Mouse (Mus musculus) hindbrain, embryonic 14.5 days (tissue): Measurements from ENCODE around the gene Sfi1. TPM values are rescaled to one million over a fixed set of nuclear protein-coding genes. Genes with fewer than 3 reads are reported as not detected.
A peak's percentile ranks its signal among the peaks of the same experiment; 100 is the strongest.
"Not testable (repeated sequence)": the region's sequence is repeated elsewhere in the genome, so short reads cannot be mapped to it uniquely, and the experiment has no call there.

Experiments used
- ATAC-seq: fragments of 200-750 bp; cut with Nextera tagmentation; 2 replicates; pipeline ENCODE4 v1.8.0; 2017; ENCODE audit warnings: moderate number of reproducible peaks, mild to moderate bottlenecking, moderate TSS enrichment, moderate library complexity; ENCODE audit not compliant: low FRiP score
- DNase-seq: peaks from one replicate; pipeline ENCODE4 v3.0.0-alpha.2; 2015; ENCODE audit warnings: low spot score
- H3K27ac ChIP-seq: fragments of 300-500 bp; sonication (generic); 2 replicates; pipeline ENCODE4 v1.5.1; 2014; ENCODE audit warnings: mild to moderate bottlenecking, moderate library complexity
- H3K27me3 ChIP-seq: fragments of 300-500 bp; sonication (generic); 2 replicates; pipeline ENCODE4 v1.6.1; 2014; ENCODE audit warnings: mild to moderate bottlenecking, low read length, mixed read lengths; ENCODE audit not compliant: control insufficient read depth, insufficient read depth
- H3K36me3 ChIP-seq: fragments of 300-500 bp; sonication (generic); replicated peaks from 2 replicates; pipeline ENCODE4 v1.6.1; 2014; ENCODE audit not compliant: control insufficient read depth, insufficient read depth
- H3K4me1 ChIP-seq: fragments of 300-500 bp; sonication (generic); replicated peaks from 2 replicates; pipeline ENCODE4 v1.6.1; 2014; ENCODE audit warnings: antibody characterized with exemption, low read length, mixed read lengths; ENCODE audit not compliant: control insufficient read depth, insufficient read depth
- H3K4me2 ChIP-seq: fragments of 300-500 bp; sonication (generic); replicated peaks from 2 replicates; pipeline ENCODE4 v1.6.1; 2014; ENCODE audit warnings: mild to moderate bottlenecking, moderate library complexity
- H3K4me3 ChIP-seq: fragments of 300-500 bp; sonication (generic); replicated peaks from 2 replicates; pipeline ENCODE4 v1.5.1; 2014; ENCODE audit warnings: mild to moderate bottlenecking, low read length
- H3K9ac ChIP-seq: fragments of 300-500 bp; sonication (generic); 2 replicates; pipeline ENCODE4 v1.6.1; 2014
- H3K9me3 ChIP-seq: fragments of 300-500 bp; sonication (generic); 2 replicates; pipeline ENCODE4 v1.6.1; 2016; ENCODE audit warnings: low read length; ENCODE audit not compliant: control insufficient read depth
- WGBS: fragments of 180-500 bp; shearing (Covaris S2); extraction: QIAGEN DNeasy Blood & Tissue Kit; methylation state at CpG from one replicate; pipeline ENCODE4 v1.1.7; 2014; 5-methylcytosine and 5-hydroxymethylcytosine counted together
- polyA plus RNA-seq: library from polyadenylated mRNA; unstranded; fragments of >200 nt; fragmentation: Nextera tagmentation; extraction: Ambion mirVana; gene quantifications from 2 replicates; pipeline ENCODE4 v1.2.1, GENCODE M21; 2014

Gene Sfi1
- polyA plus RNA-seq, 1 experiment from 2014 or later: 11.3 TPM

GRCm38 (mm10) chr11:3126478-3127302 lies 66.6 kb downstream of the Sfi1 start:
- 84% methylated on average over 6 of the region's 6 CpGs for WGBS
- H3K9me3 ChIP-seq: peaks cover 18% of the 10 kb centered on the region
- DNase-seq, H3K4me2 ChIP-seq, H3K27ac ChIP-seq, H3K4me1 ChIP-seq, H3K4me3 ChIP-seq, H3K27me3 ChIP-seq, H3K9ac ChIP-seq: not testable (repeated sequence)
- ATAC-seq: peak; percentile 32
- H3K36me3 ChIP-seq: peaks cover 11% of the 10 kb centered on the region; the same call in 1 of the 2 replicates

GRCm38 (mm10) chr11:3125922-3126321 lies 67.3 kb downstream of the Sfi1 start:
- not testable (repeated sequence) for DNase-seq, H3K4me2 ChIP-seq
- WGBS: 81% methylated on average over 3 of the region's 4 CpGs

GRCm38 (mm10) chr11:3124932-3125810 lies 68.1 kb downstream of the Sfi1 start:
- not testable (repeated sequence) for H3K4me2 ChIP-seq, H3K9ac ChIP-seq, ATAC-seq, H3K4me3 ChIP-seq, H3K27ac ChIP-seq, H3K27me3 ChIP-seq, H3K36me3 ChIP-seq, DNase-seq, H3K4me1 ChIP-seq
- 89% methylated on average over 22 of the region's 22 CpGs for WGBS
- H3K9me3 ChIP-seq: peaks cover 15% of the 10 kb centered on the region

More at GRCm38 (mm10) chr11:3125922-3126321, 67.3 kb downstream of the Sfi1 start:
- H3K4me1 ChIP-seq, H3K27me3 ChIP-seq, H3K9ac ChIP-seq, H3K27ac ChIP-seq, ATAC-seq, H3K36me3 ChIP-seq, H3K4me3 ChIP-seq: not testable (repeated sequence)
- peaks cover 18% of the 10 kb centered on the region for H3K9me3 ChIP-seq

- DNase-seq (no peak), ATAC-seq (no peak)
- WGBS: 66% methylated on average over 3 of the region's 3 CpGs
- Histone ChIP-seq H3K9ac (no peak overlapping the region), H3K27me3 (no peaks in the 10 kb centered on the region), H3K4me3 (no peak overlapping the region), H3K9me3 (peaks cover 35% of the 10 kb centered on the region), H3K27ac (no peak overlapping the region), H3K36me3 (no peaks in the 10 kb centered on the region), H3K4me1 (no peaks in the 10 kb centered on the region), H3K4me2 (no peak overlapping the region)
Observed at GRCm38 (mm10) chr11:3114403-3114802, 78.9 kb downstream of the Sfi1 start.

GRCm38 (mm10) chr11:3106154-3106553 lies 87.1 kb downstream of the Sfi1 start:
- Histone ChIP-seq H3K9ac (no peak overlapping the region), H3K4me3 (no peak overlapping the region), H3K4me2 (no peak overlapping the region), H3K27ac (no peak overlapping the region), H3K9me3 (peaks cover 69% of the 10 kb centered on the region), H3K36me3 (no peaks in the 10 kb centered on the region), H3K4me1 (no peaks in the 10 kb centered on the region), H3K27me3 (no peaks in the 10 kb centered on the region)
- no peak for DNase-seq
- no peak for ATAC-seq
- 84% methylated on average over 3 of the region's 3 CpGs for WGBS

- no peak for DNase-seq
- 91% methylated on average over 21 of the region's 21 CpGs for WGBS
- Histone ChIP-seq H3K4me1 (no peaks in the 10 kb centered on the region), H3K9ac (no peak overlapping the region), H3K9me3 (peaks cover 70% of the 10 kb centered on the region), H3K4me2 (no peak overlapping the region), H3K27me3 (no peaks in the 10 kb centered on the region), H3K36me3 (no peaks in the 10 kb centered on the region), H3K4me3 (no peak overlapping the region), H3K27ac (no peak overlapping the region)
- no peak for ATAC-seq
Observed at GRCm38 (mm10) chr11:3105261-3105731, 88.0 kb downstream of the Sfi1 start.

- H3K4me3 ChIP-seq, H3K4me2 ChIP-seq, H3K4me1 ChIP-seq, ATAC-seq, H3K27ac ChIP-seq, H3K36me3 ChIP-seq, H3K27me3 ChIP-seq, DNase-seq, H3K9ac ChIP-seq: not testable (repeated sequence)
- H3K9me3 ChIP-seq: peaks cover 75% of the 10 kb centered on the region
- WGBS: 88% methylated on average over 20 of the region's 20 CpGs
Observed at GRCm38 (mm10) chr11:3104501-3105260, 88.6 kb downstream of the Sfi1 start.

- Histone ChIP-seq H3K36me3 (no peaks in the 10 kb centered on the region), H3K4me2 (no peak overlapping the region), H3K27me3 (no peaks in the 10 kb centered on the region), H3K4me3 (0 out of 2 replicates have a peak overlapping the region, but pooled peaks have one; percentile 1), H3K27ac (no peak overlapping the region), H3K9ac (no peak overlapping the region), H3K4me1 (no peaks in the 10 kb centered on the region), H3K9me3 (peaks cover 70% of the 10 kb centered on the region)
- 76% methylated on average over 7 of the region's 7 CpGs for WGBS
- ATAC-seq (peak; percentile 81; the same call in 1 of the 2 replicates), DNase-seq (no peak)
Observed at GRCm38 (mm10) chr11:3103619-3104164, 89.6 kb downstream of the Sfi1 start.
